Mouse (Mus musculus) thymus, postnatal 14 days (tissue): ENCODE measurements around the gene Rufy1.
"Not testable (repeated sequence)": the region's sequence is repeated elsewhere in the genome, so short reads cannot be mapped to it uniquely, and the experiment has no call there.

Source experiments
- DNase-seq: peaks from one replicate; pipeline ENCODE4 v3.0.0; 2021

The Rufy1 gene

GRCm38 (mm10) chr11:50376911-50377891 is 53.7 kb downstream of the Rufy1 start, which contains the start of gene Hnrnph1:
Hnrnph1 (plus strand) TSS chr11:50376990.
- peak; percentile 98 for DNase-seq

- DNase-seq, result peak; percentile 30
Measured at GRCm38 (mm10) chr11:50376156-50376790, 54.7 kb downstream of the Rufy1 start.

- DNase-seq, result no peak
Measured at GRCm38 (mm10) chr11:50375421-50375820, 55.5 kb downstream of the Rufy1 start.

- DNase-seq, result no peak
Measured at GRCm38 (mm10) chr11:50374286-50375015, 56.5 kb downstream of the Rufy1 start.

- no peak for DNase-seq
Measured at GRCm38 (mm10) chr11:50373621-50374020, 57.3 kb downstream of the Rufy1 start.

- DNase-seq, result no peak
Measured at GRCm38 (mm10) chr11:50373086-50373485, 57.8 kb downstream of the Rufy1 start.

GRCm38 (mm10) chr11:50371911-50372310 is 59.0 kb downstream of the Rufy1 start:
- no peak for DNase-seq

- peak; percentile 75 for DNase-seq
Measured at GRCm38 (mm10) chr11:50371399-50371841, 59.5 kb downstream of the Rufy1 start.

- no peak for DNase-seq
Measured at GRCm38 (mm10) chr11:50370969-50371368, 60.0 kb downstream of the Rufy1 start.

- DNase-seq, result no peak
Measured at GRCm38 (mm10) chr11:50369360-50369911, 61.5 kb downstream of the Rufy1 start.

GRCm38 (mm10) chr11:50367531-50367930 is 63.4 kb downstream of the Rufy1 start:
- DNase-seq, result no peak

- no peak for DNase-seq
Measured at GRCm38 (mm10) chr11:50365322-50365721, 65.6 kb downstream of the Rufy1 start.

GRCm38 (mm10) chr11:50364548-50364947 is 66.4 kb downstream of the Rufy1 start:
- DNase-seq, result peak; percentile 83

GRCm38 (mm10) chr11:50361282-50361681 is 69.6 kb downstream of the Rufy1 start:
- not testable (repeated sequence) for DNase-seq

GRCm38 (mm10) chr11:50358950-50359861 is 71.7 kb downstream of the Rufy1 start:
- DNase-seq, result peak; percentile 38

GRCm38 (mm10) chr11:50355395-50355794 is 75.5 kb downstream of the Rufy1 start:
- no peak for DNase-seq

GRCm38 (mm10) chr11:50354851-50355250 is 76.1 kb downstream of the Rufy1 start:
- no peak for DNase-seq

- no peak for DNase-seq
Measured at GRCm38 (mm10) chr11:50354162-50354561, 76.8 kb downstream of the Rufy1 start, which contains the start of gene Cby3. Cby3 (plus strand) TSS chr11:50354462.

- no peak for DNase-seq
Measured at GRCm38 (mm10) chr11:50352177-50352576, 78.7 kb downstream of the Rufy1 start.

GRCm38 (mm10) chr11:50346256-50347032 is 84.5 kb downstream of the Rufy1 start:
- DNase-seq, result no peak

GRCm38 (mm10) chr11:50345486-50345885 is 85.4 kb downstream of the Rufy1 start:
- no peak for DNase-seq
